Mouse (Mus musculus): ENCODE data around the gene Synrg. TPM values are rescaled to one million over a fixed set of nuclear protein-coding genes. Genes with fewer than 3 reads are reported as not detected.
A peak's percentile ranks its signal among the peaks of the same experiment; 100 is the strongest.

Gene Synrg
- polyA plus RNA-seq, 2 experiments: 3.9 TPM

GRCm38 (mm10) chr11:83991701-83992100 lies 27.5 kb downstream of the Synrg start:
- DNase-seq (ENCODE audit: low read depth in 3 of 3, low spot score in 3 of 3) (no peak), ATAC-seq (ENCODE audit: insufficient read depth) (no peak)
- no peak overlapping the region for H3K4me3 ChIP-seq (ENCODE audit: insufficient read depth in 1 of 2, low read depth in 2 of 2, low read length in 2 of 2)
- H3K9me3 ChIP-seq (ENCODE audit: control insufficient read depth, low read length): no peaks in the 10 kb centered on the region
- TF ChIP-seq CTCF (IDR thresholded peaks at IDR 0.05; ENCODE audit: low read depth): no peak
- TF ChIP-seq EP300 (IDR thresholded peaks at IDR 0.05; ENCODE audit: low read depth): no peak
- 70% methylated on average over 4 of the region's 4 CpGs for WGBS (ENCODE audit: insufficient replicate concordance)
- no peaks in the 10 kb centered on the region for H3K27me3 ChIP-seq (ENCODE audit: control insufficient read depth, insufficient read depth, low read length)
- no peak overlapping the region for H3K27ac ChIP-seq
- H3K4me1 ChIP-seq (replicated peaks; ENCODE audit: control insufficient read depth in 2 of 2, insufficient read depth in 2 of 2, low read length in 1 of 2): no peaks in the 10 kb centered on the region; a peak in 1 of 4 replicates
- H3K36me3 ChIP-seq (replicated peaks; ENCODE audit: control insufficient read depth, insufficient read depth, low read depth): peaks cover 30% of the 10 kb centered on the region
- no peak overlapping the region for H3K4me2 ChIP-seq (ENCODE audit: low read depth)
- H3K9ac ChIP-seq (replicated peaks): no peak overlapping the region

DNA sequence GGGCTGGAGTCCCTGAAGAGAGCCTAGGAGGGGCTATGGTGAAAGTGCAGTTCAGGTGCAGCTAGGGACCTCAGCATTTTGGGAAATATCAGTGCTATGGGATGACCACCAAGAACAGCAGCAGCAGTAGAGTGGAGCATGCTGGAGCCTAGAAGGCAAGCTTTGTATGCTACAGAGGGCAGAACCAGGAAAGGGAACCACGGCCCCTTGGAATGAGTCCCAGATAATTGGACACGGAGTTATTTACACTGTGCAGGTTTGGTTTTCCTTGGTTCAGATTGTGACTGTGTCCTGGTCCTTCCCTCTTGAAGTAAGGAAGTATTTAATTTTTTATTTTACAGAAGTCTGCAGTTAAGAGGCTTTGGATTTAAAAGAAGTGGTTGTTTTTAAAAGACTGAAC lies 29.2 kb downstream of the Synrg start:
- no peak for TF ChIP-seq EP300 (IDR thresholded peaks at IDR 0.05; ENCODE audit: low read depth)
- TF ChIP-seq CTCF (IDR thresholded peaks at IDR 0.05; ENCODE audit: low read depth): no peak
- WGBS (ENCODE audit: insufficient replicate concordance): 77% methylated on average over 2 of the region's 2 CpGs
- no peak overlapping the region for H3K9ac ChIP-seq (replicated peaks)
- no peaks in the 10 kb centered on the region; a peak in 1 of 4 replicates for H3K4me1 ChIP-seq (replicated peaks; ENCODE audit: control insufficient read depth in 2 of 2, insufficient read depth in 2 of 2, low read length in 1 of 2)
- H3K4me3 ChIP-seq (ENCODE audit: insufficient read depth in 1 of 2, low read depth in 2 of 2, low read length in 2 of 2): no peak overlapping the region
- H3K4me2 ChIP-seq (ENCODE audit: low read depth): no peak overlapping the region
- H3K9me3 ChIP-seq (ENCODE audit: control insufficient read depth, low read length): no peaks in the 10 kb centered on the region
- no peak for DNase-seq (ENCODE audit: low read depth in 3 of 3, low spot score in 3 of 3)
- H3K27ac ChIP-seq: no peak overlapping the region
- ATAC-seq (ENCODE audit: insufficient read depth): no peak
- H3K27me3 ChIP-seq (ENCODE audit: control insufficient read depth, insufficient read depth, low read length): no peaks in the 10 kb centered on the region
- peaks cover 30% of the 10 kb centered on the region for H3K36me3 ChIP-seq (replicated peaks; ENCODE audit: control insufficient read depth, insufficient read depth, low read depth)

DNA sequence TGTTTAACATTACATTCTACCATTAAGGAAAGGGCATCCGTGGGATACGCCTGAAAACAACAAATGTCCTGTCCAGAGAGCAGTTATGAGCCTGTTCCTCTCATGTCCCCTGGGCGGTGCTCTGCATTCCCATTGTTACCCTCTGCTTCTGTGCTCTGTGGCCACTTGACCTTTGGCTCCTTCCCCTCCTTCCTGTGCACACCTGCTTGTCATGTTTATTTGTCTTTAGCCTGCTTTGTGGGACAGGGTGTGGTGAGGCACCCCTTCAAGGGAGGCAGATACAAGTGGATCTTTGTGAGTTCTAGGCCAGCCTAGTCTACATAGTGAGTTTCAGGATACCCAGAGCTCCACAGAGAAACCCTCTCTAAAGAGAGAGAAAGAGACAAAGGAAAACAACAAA lies 30.3 kb downstream of the Synrg start:
- ATAC-seq (ENCODE audit: insufficient read depth): no peak
- Histone ChIP-seq H3K4me1 (replicated peaks; ENCODE audit: control insufficient read depth in 2 of 2, insufficient read depth in 2 of 2, low read length in 1 of 2) (no peaks in the 10 kb centered on the region; a peak in 1 of 4 replicates), H3K27me3 (ENCODE audit: control insufficient read depth, insufficient read depth, low read length) (no peaks in the 10 kb centered on the region), H3K9me3 (ENCODE audit: control insufficient read depth, low read length) (no peaks in the 10 kb centered on the region), H3K4me2 (ENCODE audit: low read depth) (no peak overlapping the region), H3K9ac (replicated peaks) (no peak overlapping the region), H3K4me3 (ENCODE audit: insufficient read depth in 1 of 2, low read depth in 2 of 2, low read length in 2 of 2) (no peak overlapping the region), H3K36me3 (replicated peaks; ENCODE audit: control insufficient read depth, insufficient read depth, low read depth) (peaks cover 29% of the 10 kb centered on the region), H3K27ac (no peak overlapping the region)
- TF ChIP-seq CTCF (IDR thresholded peaks at IDR 0.05; ENCODE audit: low read depth): no peak
- TF ChIP-seq EP300 (IDR thresholded peaks at IDR 0.05; ENCODE audit: low read depth): no peak
- DNase-seq (ENCODE audit: low read depth in 3 of 3, low spot score in 3 of 3): no peak
- 75% methylated on average over 3 of the region's 3 CpGs for WGBS (ENCODE audit: insufficient replicate concordance)

GRCm38 (mm10) chr11:83995535-83995950 lies 31.3 kb downstream of the Synrg start:
- WGBS (ENCODE audit: insufficient replicate concordance): 86% methylated on average over 2 of the region's 2 CpGs
- no peaks in the 10 kb centered on the region for H3K9me3 ChIP-seq (ENCODE audit: control insufficient read depth, low read length)
- ATAC-seq (ENCODE audit: insufficient read depth) (no peak), DNase-seq (ENCODE audit: low read depth in 3 of 3, low spot score in 3 of 3) (no peak)
- no peaks in the 10 kb centered on the region; a peak in 1 of 4 replicates for H3K4me1 ChIP-seq (replicated peaks; ENCODE audit: control insufficient read depth in 2 of 2, insufficient read depth in 2 of 2, low read length in 1 of 2)
- no peak overlapping the region for H3K4me2 ChIP-seq (ENCODE audit: low read depth)
- H3K36me3 ChIP-seq (replicated peaks; ENCODE audit: control insufficient read depth, insufficient read depth, low read depth): peaks cover 24% of the 10 kb centered on the region
- H3K9ac ChIP-seq (replicated peaks): no peak overlapping the region
- no peak overlapping the region for H3K4me3 ChIP-seq (ENCODE audit: insufficient read depth in 1 of 2, low read depth in 2 of 2, low read length in 2 of 2)
- TF ChIP-seq CTCF (IDR thresholded peaks at IDR 0.05; ENCODE audit: low read depth): no peak
- no peak for TF ChIP-seq EP300 (IDR thresholded peaks at IDR 0.05; ENCODE audit: low read depth)
- H3K27ac ChIP-seq: no peak overlapping the region
- H3K27me3 ChIP-seq (ENCODE audit: control insufficient read depth, insufficient read depth, low read length): no peaks in the 10 kb centered on the region

GRCm38 (mm10) chr11:83997171-83997868 lies 33.1 kb downstream of the Synrg start:
- H3K27me3 ChIP-seq (ENCODE audit: control insufficient read depth, insufficient read depth, low read length): no peaks in the 10 kb centered on the region
- H3K36me3 ChIP-seq (replicated peaks; ENCODE audit: control insufficient read depth, insufficient read depth, low read depth): peaks cover 19% of the 10 kb centered on the region
- no peak overlapping the region for H3K4me2 ChIP-seq (ENCODE audit: low read depth)
- H3K9me3 ChIP-seq (ENCODE audit: control insufficient read depth, low read length): no peaks in the 10 kb centered on the region
- DNase-seq (ENCODE audit: low read depth in 3 of 3, low spot score in 3 of 3): peak in 1 of 3 experiments; percentile 5
- no peak for ATAC-seq (ENCODE audit: insufficient read depth)
- TF ChIP-seq EP300 (IDR thresholded peaks at IDR 0.05; ENCODE audit: low read depth): no peak
- no peak for TF ChIP-seq CTCF (IDR thresholded peaks at IDR 0.05; ENCODE audit: low read depth)
- H3K27ac ChIP-seq: no peak overlapping the region
- H3K4me3 ChIP-seq (ENCODE audit: insufficient read depth in 1 of 2, low read depth in 2 of 2, low read length in 2 of 2): no peak overlapping the region
- H3K9ac ChIP-seq (replicated peaks): no peak overlapping the region
- no peaks in the 10 kb centered on the region; a peak in 1 of 4 replicates for H3K4me1 ChIP-seq (replicated peaks; ENCODE audit: control insufficient read depth in 2 of 2, insufficient read depth in 2 of 2, low read length in 1 of 2)
- 77% methylated on average over 5 of the region's 5 CpGs for WGBS (ENCODE audit: insufficient replicate concordance)

Data from liver, embryonic 14.5 days (tissue).